Mouse (Mus musculus): ENCODE results near the gene Hdac9.

The Hdac9 gene

DNA sequence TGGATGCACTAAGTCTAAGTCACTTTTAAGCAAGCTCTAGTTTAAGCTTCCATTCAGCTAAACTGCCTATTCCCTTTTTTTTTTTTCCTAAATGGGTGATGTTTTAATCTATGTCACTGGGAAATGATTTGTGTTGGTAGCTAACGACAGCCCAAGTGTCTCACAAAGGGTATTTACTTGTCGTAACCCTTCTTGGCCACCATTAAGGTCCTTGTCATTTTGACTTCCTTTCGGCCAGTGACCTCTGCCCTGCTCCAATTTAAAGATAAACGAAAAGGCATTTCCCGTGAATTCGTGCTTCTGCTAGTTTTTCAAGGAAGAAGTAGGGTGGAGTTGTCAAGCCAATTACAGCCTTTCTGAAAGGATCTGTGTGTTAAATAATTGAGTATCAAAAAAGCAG, 565.0 kb downstream of the Hdac9 start:
- DNase-seq (ENCODE audit: low spot score in 2 of 2), result no peak

DNA sequence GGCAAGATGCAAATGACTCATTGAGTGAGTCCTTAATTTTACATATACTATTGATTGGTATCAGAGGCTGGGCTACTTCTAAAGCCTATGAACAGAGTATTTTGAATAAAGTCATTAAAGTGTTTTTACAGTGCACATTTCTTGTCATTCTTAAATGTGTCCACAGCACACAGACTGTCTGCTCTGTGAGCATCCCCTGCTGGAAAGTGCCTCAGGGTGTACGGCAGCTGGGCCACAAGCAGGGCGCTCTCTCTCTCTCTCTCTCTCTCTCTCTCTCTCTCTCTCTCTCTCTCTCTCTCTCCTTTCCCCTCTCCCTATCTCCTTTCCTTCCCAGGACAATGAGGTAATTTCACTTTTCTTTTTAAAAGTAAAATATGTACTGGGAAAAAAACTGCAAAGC, 569.4 kb downstream of the Hdac9 start:
- no peak for DNase-seq (ENCODE audit: low spot score in 2 of 2)

- no peak for DNase-seq (ENCODE audit: low spot score in 2 of 2)
Measured at GRCm38 (mm10) chr12:34342761-34343160, 574.1 kb downstream of the Hdac9 start.

- DNase-seq (ENCODE audit: low spot score in 2 of 2), result no peak
Measured at GRCm38 (mm10) chr12:34338886-34339285, 578.0 kb downstream of the Hdac9 start.

- no peak for DNase-seq (ENCODE audit: low spot score in 2 of 2)
Measured at GRCm38 (mm10) chr12:34334455-34335084, 582.3 kb downstream of the Hdac9 start.

DNA sequence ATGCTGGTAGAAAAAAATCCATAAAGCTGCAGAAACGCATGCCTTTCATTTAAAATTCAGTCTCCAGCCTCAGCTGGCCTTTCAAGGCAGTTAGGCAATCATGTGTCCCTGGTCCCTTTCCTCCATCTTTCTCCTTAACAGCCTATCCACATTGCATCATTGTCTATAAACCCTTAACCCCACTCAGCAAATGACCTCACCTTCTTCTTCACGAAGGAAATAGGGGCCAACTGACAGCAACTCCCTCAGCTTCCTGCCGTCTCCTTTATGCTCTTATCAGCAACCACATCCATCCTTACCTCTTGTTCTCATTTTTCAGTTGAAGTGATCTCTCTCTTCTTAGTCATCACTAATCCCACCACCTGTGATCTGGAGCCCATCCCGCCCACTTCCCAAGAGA, 584.0 kb downstream of the Hdac9 start:
- DNase-seq (ENCODE audit: low spot score in 2 of 2), result no peak

DNA sequence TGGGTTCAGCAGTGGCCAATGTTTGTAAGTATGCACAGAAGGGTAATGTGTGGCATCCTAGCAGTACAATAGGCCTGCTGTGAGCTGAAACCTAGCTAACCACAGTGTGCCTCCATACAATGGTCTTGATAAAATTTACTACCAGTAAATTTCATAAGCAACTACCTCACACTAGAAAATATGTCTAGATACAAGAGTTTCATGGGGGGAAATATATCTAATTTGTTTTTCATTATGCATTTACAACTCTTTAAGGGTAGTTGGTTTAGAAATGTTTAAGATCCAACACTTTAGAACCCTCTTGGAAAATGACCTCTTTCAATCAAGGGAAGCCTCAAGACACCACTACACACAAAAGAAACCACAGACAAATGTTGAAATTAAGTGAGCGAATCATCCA, 589.8 kb downstream of the Hdac9 start:
- DNase-seq (ENCODE audit: low spot score in 2 of 2), result no peak

GRCm38 (mm10) chr12:34312113-34312719, 604.7 kb downstream of the Hdac9 start:
- no peak for DNase-seq (ENCODE audit: low spot score in 2 of 2)

GRCm38 (mm10) chr12:34305453-34305852, 611.4 kb downstream of the Hdac9 start:
- no peak for DNase-seq (ENCODE audit: low spot score in 2 of 2)

DNA sequence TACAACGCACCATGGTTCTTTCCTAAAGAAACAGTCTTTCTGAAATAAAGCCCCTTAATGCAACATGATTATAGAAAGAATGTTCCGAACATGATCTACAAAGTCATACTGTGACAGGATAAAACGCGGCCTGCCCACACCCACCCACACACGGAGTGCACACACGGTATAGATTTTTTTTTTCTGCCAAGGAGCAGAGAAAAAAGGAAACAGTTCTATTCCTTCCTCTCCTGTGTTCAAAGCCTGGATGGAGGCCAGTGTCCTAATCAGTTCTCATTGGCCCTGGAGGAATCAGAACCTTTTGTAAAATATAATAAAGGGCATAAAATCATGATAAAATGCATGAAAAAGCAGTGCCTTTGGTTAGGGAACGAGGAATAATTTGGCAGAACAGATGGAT, 624.5 kb downstream of the Hdac9 start:
- DNase-seq (ENCODE audit: low spot score in 2 of 2), result no peak

DNA sequence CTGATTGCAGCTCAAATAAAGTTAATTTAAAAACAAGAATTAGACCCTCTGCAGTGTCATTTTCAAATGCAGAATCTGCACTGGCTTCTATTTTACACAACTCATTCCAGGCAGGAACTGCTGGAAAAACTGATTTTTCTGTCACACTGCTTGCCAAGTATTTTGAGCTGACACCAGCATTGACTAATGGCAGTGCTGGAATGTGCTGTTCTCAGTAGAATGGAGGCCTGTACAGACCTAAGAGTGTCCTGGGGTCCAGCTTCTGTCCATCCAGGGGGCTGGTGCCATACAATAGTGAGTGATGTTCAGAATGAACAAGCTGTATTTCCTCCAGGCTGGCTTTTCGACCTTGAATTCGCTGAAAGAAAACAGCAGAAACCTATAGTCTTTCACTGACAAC, 629.7 kb downstream of the Hdac9 start:
- DNase-seq (ENCODE audit: low spot score in 2 of 2), result no peak

DNA sequence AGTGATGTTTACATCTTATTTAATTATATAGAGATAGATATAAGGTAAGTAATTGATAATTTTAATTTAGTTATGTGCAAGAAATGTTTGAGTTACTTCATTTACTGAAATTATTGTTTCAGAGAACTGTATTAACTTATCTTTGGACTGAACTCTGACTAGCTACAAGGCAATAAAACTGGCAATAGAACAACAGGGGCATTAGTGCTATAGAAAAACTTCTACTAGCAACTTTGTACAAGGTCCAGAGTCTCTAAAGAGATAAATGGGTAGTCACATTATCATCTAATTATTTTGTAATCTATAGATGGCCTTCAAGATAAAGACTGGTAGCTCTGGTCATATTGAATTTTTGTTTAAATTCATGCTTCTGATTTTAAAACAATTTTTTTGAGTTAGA, 632.0 kb downstream of the Hdac9 start:
- DNase-seq (ENCODE audit: low spot score in 2 of 2), result no peak

GRCm38 (mm10) chr12:34284396-34284795, 632.5 kb downstream of the Hdac9 start:
- DNase-seq (ENCODE audit: low spot score in 2 of 2), result no peak

GRCm38 (mm10) chr12:34278822-34279221, 638.1 kb downstream of the Hdac9 start:
- DNase-seq (ENCODE audit: low spot score in 2 of 2), result no peak

- DNase-seq (ENCODE audit: low spot score in 2 of 2), result no peak
Measured at GRCm38 (mm10) chr12:34273816-34274215, 643.1 kb downstream of the Hdac9 start.

DNA sequence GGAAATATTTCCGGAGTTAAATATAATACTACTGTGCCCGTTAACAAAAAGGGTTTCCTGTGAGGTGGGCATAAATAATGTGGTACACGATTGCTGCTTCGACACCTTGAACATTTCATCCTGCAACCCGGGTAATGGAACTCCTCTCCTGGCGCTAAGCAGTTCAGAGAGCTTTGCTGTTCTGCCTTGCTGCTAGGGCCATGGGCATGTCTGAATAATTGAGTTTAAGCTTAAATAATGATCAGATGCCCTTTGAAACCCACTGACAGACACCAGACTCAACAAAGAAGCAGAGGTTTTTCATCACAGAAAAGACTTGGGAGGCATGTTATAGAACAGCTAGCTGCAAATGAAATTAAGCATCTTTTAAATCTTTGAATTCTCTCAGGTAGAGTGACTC, 646.8 kb downstream of the Hdac9 start:
- DNase-seq (ENCODE audit: low spot score in 2 of 2), result no peak

DNA sequence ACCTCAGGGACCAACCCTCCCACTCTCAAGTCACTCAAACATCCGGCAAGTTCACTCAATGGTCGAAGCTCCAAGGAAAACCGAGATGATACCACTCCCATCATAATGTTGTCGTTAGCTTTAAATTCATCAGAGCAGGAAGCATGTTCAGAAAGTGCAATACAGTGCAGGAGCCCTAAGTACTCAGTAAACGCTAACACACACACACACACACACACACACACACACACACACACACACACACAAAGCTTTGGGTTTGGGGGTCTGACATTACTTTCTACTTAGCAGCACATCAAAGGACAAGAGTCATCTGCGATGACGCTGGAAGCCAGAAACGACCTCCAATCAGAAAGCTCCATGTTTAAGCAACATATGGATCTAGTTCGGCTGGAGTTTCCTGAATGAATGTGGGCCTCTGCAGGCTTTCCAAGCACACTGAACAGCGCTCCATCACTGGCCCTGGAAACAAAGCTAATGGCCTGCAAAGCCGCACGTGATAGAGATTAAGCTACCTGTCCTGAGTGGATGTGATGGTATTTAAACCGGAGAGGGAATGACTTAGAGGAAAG, 647.3 kb downstream of the Hdac9 start:
- no peak for DNase-seq (ENCODE audit: low spot score in 2 of 2)

DNA sequence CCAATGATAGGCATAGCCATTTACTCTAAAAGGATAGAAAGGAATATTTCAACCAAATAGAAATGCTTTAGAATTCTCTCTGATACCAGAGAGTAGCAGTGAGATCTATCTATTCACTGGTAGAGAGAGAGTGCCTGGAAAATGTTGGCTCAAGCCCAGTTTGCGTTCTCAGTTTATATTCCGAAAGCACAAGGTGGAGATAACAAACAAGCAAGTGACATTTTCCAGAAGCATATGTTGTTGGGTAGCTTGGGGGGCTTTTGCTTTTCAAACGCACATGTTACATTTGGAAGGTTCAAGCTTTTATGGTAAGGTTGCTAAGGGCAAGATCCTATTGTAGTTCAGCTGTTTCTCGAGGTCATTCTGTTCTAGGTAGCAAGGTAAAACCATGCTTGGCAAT, 657.2 kb downstream of the Hdac9 start:
- DNase-seq (ENCODE audit: low spot score in 2 of 2), result no peak

- DNase-seq (ENCODE audit: low spot score in 2 of 2), result no peak
Measured at GRCm38 (mm10) chr12:34249160-34249559, 667.7 kb downstream of the Hdac9 start.

GRCm38 (mm10) chr12:34248193-34249121, 668.4 kb downstream of the Hdac9 start:
- no peak for DNase-seq (ENCODE audit: low spot score in 2 of 2)

DNA sequence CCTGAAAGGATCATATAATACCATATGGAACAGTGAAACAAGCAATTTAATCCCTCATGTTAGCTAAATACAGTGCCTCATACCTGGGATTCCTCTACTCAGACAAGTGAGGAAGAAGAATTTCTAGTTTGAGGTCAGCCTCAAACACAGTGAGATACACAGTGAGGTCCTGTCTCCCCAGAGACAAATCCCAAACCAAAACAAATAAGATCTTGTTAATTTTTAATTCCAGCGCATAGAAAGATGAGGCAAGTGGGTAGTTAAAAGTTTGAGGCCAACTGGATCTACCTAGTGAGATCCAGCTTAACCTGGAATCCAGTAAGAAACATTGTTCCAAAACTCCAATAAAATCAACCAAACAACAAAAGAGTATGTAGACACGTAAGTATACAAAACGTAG, 678.1 kb downstream of the Hdac9 start:
- no peak for DNase-seq (ENCODE audit: low spot score in 2 of 2)

DNA sequence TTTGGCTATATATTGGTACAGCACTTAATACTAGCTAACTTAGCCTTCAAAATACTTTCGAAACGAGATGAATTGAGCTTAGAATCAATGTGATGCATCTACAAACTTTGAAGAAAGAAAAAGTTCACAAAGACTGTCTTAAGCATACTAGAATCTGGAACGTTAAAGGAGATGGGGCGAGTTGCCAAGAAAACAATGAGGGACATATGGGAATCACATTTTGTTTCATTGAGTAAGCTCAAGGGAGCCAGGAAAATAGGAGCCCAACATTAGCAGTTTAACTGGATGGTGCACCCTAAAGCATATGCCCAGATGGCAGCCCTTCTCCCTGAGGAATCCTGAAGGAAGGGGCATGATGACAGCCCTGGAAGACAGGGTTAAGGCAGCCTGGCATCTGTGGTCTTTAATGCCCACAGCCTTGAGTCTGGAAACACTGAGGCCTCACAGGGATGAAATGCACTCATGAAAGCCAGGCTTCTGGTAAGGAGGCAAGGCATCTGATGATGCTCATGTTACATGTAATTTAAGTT, 685.2 kb downstream of the Hdac9 start:
- DNase-seq (ENCODE audit: low spot score in 2 of 2), result peak; percentile 13 to 23
